Mouse (Mus musculus) heart, embryonic 14.5 days (tissue): ENCODE data around the gene Palm2. TPM values are rescaled to one million over a fixed set of nuclear protein-coding genes. Genes with fewer than 3 reads are reported as not detected.

Source experiments
- ATAC-seq: fragments of 200-750 bp; cut with Nextera tagmentation; 2 replicates; pipeline ENCODE4 v1.8.0; 2017; ENCODE audit warnings: low read depth, moderate TSS enrichment; ENCODE audit not compliant: insufficient number of reproducible peaks, insufficient read depth, low FRiP score
- H3K27ac ChIP-seq, 2 experiments: fragments of 200-500 bp in 1 of 2; fragments of 300-500 bp in 1 of 2; sonication (generic) in 1 of 2; replicated peaks in 1 of 2; 2 replicates each; pipeline ENCODE4 v1.5.1; 2012 to 2014; ENCODE audit warnings: low read depth in 2 of 2, low read length in 2 of 2, control low read depth in 1 of 2, mild to moderate bottlenecking in 1 of 2, mixed read lengths in 1 of 2; ENCODE audit not compliant: control insufficient read depth in 1 of 2, insufficient read depth in 1 of 2
- H3K27me3 ChIP-seq: fragments of 300-500 bp; sonication (generic); 2 replicates; pipeline ENCODE4 v1.6.1; 2014; ENCODE audit warnings: mild to moderate bottlenecking, low read length, control low read depth; ENCODE audit not compliant: control insufficient read depth, insufficient read depth
- H3K36me3 ChIP-seq: fragments of 300-500 bp; sonication (generic); 2 replicates; pipeline ENCODE4 v1.6.1; 2014; ENCODE audit warnings: mild to moderate bottlenecking, control low read depth, low read length, mixed read lengths; ENCODE audit not compliant: control insufficient read depth, insufficient read depth
- H3K4me1 ChIP-seq, 2 experiments: fragments of 200-500 bp in 1 of 2; fragments of 300-500 bp in 1 of 2; sonication (generic) in 1 of 2; 2 replicates each; pipeline ENCODE4 v1.6.1; 2012 to 2014; ENCODE audit warnings: low read length in 2 of 2, control low read depth in 1 of 2, mixed read lengths in 1 of 2; ENCODE audit not compliant: control insufficient read depth in 2 of 2, insufficient read depth in 2 of 2
- H3K4me2 ChIP-seq: fragments of 300-500 bp; sonication (generic); 2 replicates; pipeline ENCODE4 v1.6.1; 2014; ENCODE audit warnings: mild to moderate bottlenecking, low read length
- H3K4me3 ChIP-seq, 2 experiments: fragments of 200-500 bp in 1 of 2; fragments of 300-500 bp in 1 of 2; sonication (generic) in 1 of 2; 2 replicates each; pipeline ENCODE4 v1.5.1; 2012 to 2014; ENCODE audit warnings: low read length in 2 of 2, mild to moderate bottlenecking in 2 of 2, control low read depth in 1 of 2, low read depth in 1 of 2, moderate library complexity in 1 of 2; ENCODE audit not compliant: control insufficient read depth in 1 of 2, insufficient read depth in 1 of 2
- H3K9ac ChIP-seq: fragments of 300-500 bp; sonication (generic); 2 replicates; pipeline ENCODE4 v1.6.1; 2014; ENCODE audit warnings: mild to moderate bottlenecking, low read length
- H3K9me3 ChIP-seq: fragments of 300-500 bp; sonication (generic); 2 replicates; pipeline ENCODE4 v1.6.1; 2016; ENCODE audit warnings: low read length, control low read depth; ENCODE audit not compliant: control insufficient read depth
- WGBS: fragments of 180-500 bp; shearing (Covaris S2); extraction: QIAGEN DNeasy Blood & Tissue Kit; methylation state at CpG from one replicate; pipeline ENCODE4 v1.1.7; 2014; 5-methylcytosine and 5-hydroxymethylcytosine counted together
- polyA plus RNA-seq: library from polyadenylated mRNA; unstranded; fragments of >200 nt; fragmentation: Nextera tagmentation; extraction: Ambion mirVana; gene quantifications from 2 replicates; pipeline ENCODE4 v1.2.1, GENCODE M21; 2014

Palm2 gene
- polyA plus RNA-seq, 1 experiment from 2014 or later: 21.0 TPM

DNA sequence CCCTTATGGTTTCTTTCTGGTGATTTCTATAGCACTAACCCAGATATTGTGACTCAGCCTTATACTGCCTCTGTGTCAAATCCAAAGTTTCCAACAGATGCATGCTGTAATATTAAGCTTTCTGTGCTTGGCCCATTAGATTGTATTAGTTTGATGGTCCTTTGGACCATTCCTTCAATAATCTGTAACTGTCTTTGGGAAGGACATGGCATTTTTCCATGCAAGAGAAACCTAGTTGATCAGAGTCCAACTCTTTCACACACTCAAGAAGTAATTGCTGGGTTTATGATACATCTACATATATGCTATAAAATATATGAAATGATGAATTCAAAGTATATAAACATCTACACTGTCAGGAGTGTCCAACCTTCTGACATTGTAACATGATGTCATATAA is 281.8 kb downstream of the Palm2 start:
- no peak overlapping the region for H3K9ac ChIP-seq
- H3K36me3 ChIP-seq: peaks cover 22% of the 10 kb centered on the region
- no peaks in the 10 kb centered on the region for H3K27me3 ChIP-seq
- no peak overlapping the region for H3K27ac ChIP-seq
- H3K9me3 ChIP-seq: no peaks in the 10 kb centered on the region
- no peak overlapping the region for H3K4me3 ChIP-seq
- H3K4me2 ChIP-seq: no peak overlapping the region
- no peak for ATAC-seq
- H3K4me1 ChIP-seq: peaks cover 0 to 3% of the 10 kb centered on the region in 2 experiments; a peak in 2 of 4 replicates

DNA sequence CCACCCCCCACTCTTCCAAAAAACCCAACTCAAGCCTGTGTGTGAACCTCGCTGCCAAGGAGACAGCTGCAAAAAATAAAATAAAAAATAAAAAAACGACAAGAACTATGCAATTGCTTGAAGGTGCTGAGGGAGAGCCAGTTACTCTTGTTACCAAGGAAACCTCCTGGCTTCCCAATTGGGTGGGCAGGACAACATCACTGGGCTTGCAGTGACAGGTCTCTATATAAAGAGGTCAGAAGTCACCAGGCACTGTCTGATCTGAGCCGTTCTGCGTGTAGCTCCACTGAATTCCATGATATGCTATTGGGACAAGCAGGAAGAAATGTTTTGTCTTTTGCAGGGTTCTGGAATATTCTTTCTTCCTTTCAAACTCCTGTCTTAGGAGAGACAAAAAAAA is 282.7 kb downstream of the Palm2 start:
- H3K27ac ChIP-seq: no peak overlapping the region
- WGBS: 53% methylated on average over 4 of the region's 4 CpGs
- H3K4me3 ChIP-seq: no peak overlapping the region
- no peak overlapping the region for H3K4me2 ChIP-seq
- no peaks in the 10 kb centered on the region for H3K27me3 ChIP-seq
- peaks cover 20% of the 10 kb centered on the region; the same call in 1 of the 2 replicates for H3K36me3 ChIP-seq
- H3K4me1 ChIP-seq: peaks cover 0 to 3% of the 10 kb centered on the region in 2 experiments; a peak in 2 of 4 replicates
- H3K9me3 ChIP-seq: no peaks in the 10 kb centered on the region
- H3K9ac ChIP-seq: no peak overlapping the region
- ATAC-seq: no peak

- Histone ChIP-seq H3K9ac (no peak within 1 kb of the TSS), H3K36me3 (peaks cover 22% of the 10 kb centered on the region; the same call in 1 of the 2 replicates), H3K4me3 (no peak within 1 kb of the TSS), H3K9me3 (no peaks in the 10 kb centered on the region), H3K27ac (no peak within 1 kb of the TSS), H3K4me1 (no peaks in the 10 kb centered on the region; a peak in 1 of 4 replicates), H3K27me3 (no peaks in the 10 kb centered on the region), H3K4me2 (no peak within 1 kb of the TSS)
- 91% methylated on average over 9 of the region's 9 CpGs for WGBS
- ATAC-seq: no peak
Observed at GRCm38 (mm10) chr4:57717354-57717753, 283.3 kb downstream of the Palm2 start, which contains the start of gene Akap2. Gene Akap2 (plus strand): TSS chr4:57717657.

GRCm38 (mm10) chr4:57719370-57719769 is 285.3 kb downstream of the Palm2 start:
- no peak for ATAC-seq
- no peak overlapping the region for H3K9ac ChIP-seq
- no peak overlapping the region for H3K4me3 ChIP-seq
- WGBS: 87% methylated on average over 1 of the region's 1 CpGs
- H3K4me2 ChIP-seq: no peak overlapping the region
- no peak overlapping the region for H3K27ac ChIP-seq
- H3K4me1 ChIP-seq: no peaks in the 10 kb centered on the region; a peak in 1 of 4 replicates
- H3K36me3 ChIP-seq: peaks cover 16% of the 10 kb centered on the region; the same call in 1 of the 2 replicates
- H3K9me3 ChIP-seq: no peaks in the 10 kb centered on the region
- no peaks in the 10 kb centered on the region for H3K27me3 ChIP-seq

DNA sequence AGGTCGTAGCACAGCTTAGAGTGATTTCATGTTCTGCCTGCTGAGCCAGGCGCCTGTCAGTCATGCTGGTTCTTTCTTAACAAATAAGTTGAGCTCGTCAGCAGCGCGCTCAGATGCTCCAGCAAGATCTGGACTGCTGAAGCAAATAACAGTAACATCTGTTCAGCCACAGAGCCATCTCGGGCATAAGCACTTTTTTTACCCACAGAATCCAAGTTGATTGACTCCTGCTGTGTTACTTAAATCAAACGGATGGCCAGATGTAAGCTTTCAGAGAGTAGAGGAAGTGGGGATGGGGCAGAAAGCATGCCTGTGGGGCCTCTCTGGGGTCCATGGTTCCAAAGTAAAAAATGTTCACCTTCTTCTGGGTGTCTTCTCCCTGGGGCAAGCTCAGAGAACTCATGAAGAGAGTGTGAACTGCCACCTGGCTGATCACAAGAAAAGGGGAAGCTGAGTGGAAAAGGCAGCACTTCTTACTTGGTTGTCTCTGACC is 286.9 kb downstream of the Palm2 start:
- 42% methylated on average over 7 of the region's 7 CpGs for WGBS
- H3K27me3 ChIP-seq: no peaks in the 10 kb centered on the region
- no peak for ATAC-seq

DNA sequence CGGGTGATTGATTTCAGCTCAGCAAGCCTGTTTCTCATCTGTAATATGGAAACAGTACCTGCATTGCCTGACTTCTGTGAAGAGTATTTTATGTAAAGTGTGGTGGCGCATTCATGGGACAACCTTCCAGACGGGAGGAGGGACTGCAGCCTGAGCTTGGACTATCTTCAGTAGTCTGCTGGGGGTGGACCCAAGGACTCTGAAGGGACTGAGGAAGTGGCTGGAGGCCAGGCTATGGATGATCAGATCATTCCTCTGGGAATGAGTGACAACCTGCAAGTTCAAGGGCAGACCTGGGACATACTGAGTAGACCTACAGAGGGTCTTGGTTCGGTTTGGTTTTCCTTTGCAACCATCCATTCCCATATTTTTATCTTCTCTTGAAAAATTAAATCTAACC is 288.2 kb downstream of the Palm2 start:
- no peaks in the 10 kb centered on the region for H3K9me3 ChIP-seq
- no peaks in the 10 kb centered on the region for H3K27me3 ChIP-seq
- no peak overlapping the region for H3K4me3 ChIP-seq
- no peaks in the 10 kb centered on the region; a peak in 1 of 4 replicates for H3K4me1 ChIP-seq
- no peak overlapping the region for H3K9ac ChIP-seq
- WGBS: 83% methylated on average over 4 of the region's 4 CpGs
- no peak overlapping the region for H3K4me2 ChIP-seq
- peaks cover 8% of the 10 kb centered on the region; the same call in 1 of the 2 replicates for H3K36me3 ChIP-seq
- ATAC-seq: no peak
- H3K27ac ChIP-seq: no peak overlapping the region

More for the DNA sequence above, 286.9 kb downstream of the Palm2 start:
- H3K4me1 ChIP-seq: no peaks in the 10 kb centered on the region; a peak in 1 of 4 replicates
- H3K36me3 ChIP-seq: peaks cover 10% of the 10 kb centered on the region; the same call in 1 of the 2 replicates
- H3K4me3 ChIP-seq: no peak overlapping the region
- H3K9ac ChIP-seq: no peak overlapping the region
- no peaks in the 10 kb centered on the region for H3K9me3 ChIP-seq
- no peak overlapping the region for H3K4me2 ChIP-seq
- no peak overlapping the region for H3K27ac ChIP-seq

DNA sequence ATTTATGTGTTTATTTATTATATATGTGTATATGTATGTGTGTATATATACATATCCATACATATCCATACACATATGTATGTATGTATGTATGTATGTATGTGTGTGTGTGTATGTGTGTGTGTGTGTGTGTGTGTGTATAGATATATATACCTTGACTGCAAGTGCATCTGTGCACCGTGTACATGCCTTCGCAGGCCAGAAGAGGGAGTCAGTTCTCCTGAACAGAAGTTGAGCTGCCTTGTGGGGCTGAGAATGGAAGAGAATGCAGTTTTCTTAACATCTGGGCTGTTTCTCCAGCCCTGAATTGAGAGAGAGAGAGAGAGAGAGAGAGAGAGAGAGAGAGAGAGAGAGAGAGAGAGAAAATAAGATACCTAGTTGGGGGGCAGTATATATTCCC is 289.6 kb downstream of the Palm2 start:
- ATAC-seq: no peak

DNA sequence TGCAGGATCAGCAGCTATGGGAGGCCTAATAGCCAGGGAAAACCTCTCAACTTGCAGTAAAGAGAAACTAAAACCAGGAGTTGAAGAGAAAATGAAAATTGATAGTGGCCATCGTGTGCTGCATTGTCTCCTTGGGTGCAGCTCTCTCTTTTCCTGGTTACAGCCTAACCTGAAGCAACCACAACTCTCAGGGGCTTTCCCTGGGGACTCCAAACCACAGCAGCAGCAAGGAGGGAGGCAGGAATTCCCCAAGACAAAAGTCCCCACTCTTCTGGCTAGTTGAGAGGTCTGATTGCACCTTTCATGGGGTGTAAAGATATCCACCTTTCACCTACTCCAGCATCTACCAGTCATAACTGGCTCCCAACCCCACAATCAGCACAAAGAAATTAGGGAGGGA is 291.5 kb downstream of the Palm2 start:
- Histone ChIP-seq H3K36me3 (peaks cover 6% of the 10 kb centered on the region; the same call in 1 of the 2 replicates), H3K4me3 (no peak overlapping the region), H3K27me3 (no peaks in the 10 kb centered on the region), H3K9me3 (no peaks in the 10 kb centered on the region), H3K27ac (no peak overlapping the region), H3K4me1 (peaks cover 1 to 14% of the 10 kb centered on the region in 2 experiments; a peak in 3 of 4 replicates), H3K4me2 (no peak overlapping the region), H3K9ac (no peak overlapping the region)
- 81% methylated on average over 1 of the region's 1 CpGs for WGBS
- ATAC-seq: no peak

More for the DNA sequence above, 289.6 kb downstream of the Palm2 start:
- H3K4me1 ChIP-seq: no peaks in the 10 kb centered on the region; a peak in 2 of 4 replicates
- no peak overlapping the region for H3K4me3 ChIP-seq
- H3K9ac ChIP-seq: no peak overlapping the region
- no peaks in the 10 kb centered on the region for H3K27me3 ChIP-seq
- H3K36me3 ChIP-seq: peaks cover 6% of the 10 kb centered on the region; the same call in 1 of the 2 replicates
- H3K4me2 ChIP-seq: no peak overlapping the region
- no peak overlapping the region for H3K27ac ChIP-seq
- 48% methylated on average over 2 of the region's 2 CpGs for WGBS
- no peaks in the 10 kb centered on the region for H3K9me3 ChIP-seq
